Mouse (Mus musculus) lung, postnatal 0 days (tissue): ENCODE measurements around the gene Rai1.

Experiments used
- CTCF ChIP-seq: IDR thresholded peaks from 2 replicates; pipeline ENCODE4 v1.5.1; 2016; ENCODE audit warnings: antibody characterized with exemption, mild to moderate bottlenecking
- EP300 ChIP-seq: IDR thresholded peaks from 2 replicates; pipeline ENCODE4 v1.6.1; 2016; ENCODE audit warnings: antibody characterized with exemption, mild to moderate bottlenecking, control low read depth

DNA sequence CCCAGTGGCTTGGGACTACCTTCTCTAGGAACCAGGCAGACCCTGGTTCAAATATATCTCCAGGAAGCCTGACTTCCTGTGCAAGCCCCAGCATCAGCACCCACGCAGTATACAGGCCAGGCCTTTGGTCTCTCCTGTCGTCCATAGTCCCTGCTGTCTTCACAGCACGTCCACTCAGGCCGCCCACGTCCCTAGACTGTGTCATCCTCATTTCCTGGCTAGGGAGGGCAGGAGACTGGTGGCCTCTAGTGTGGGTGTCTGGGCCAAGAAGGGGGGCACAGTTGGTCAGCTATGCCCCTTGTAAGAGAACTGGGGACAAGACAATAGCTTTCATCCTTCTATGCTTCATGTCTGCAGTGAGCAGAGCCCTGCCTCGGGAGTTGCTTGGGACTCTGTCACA, 87.7 kb downstream of the Rai1 start:
- TF ChIP-seq EP300 (no peak), CTCF (no peak)
